ENCODE assay signal across 29 mouse cellular contexts in genomic region chr3:57945765-57946164, GRCm38 (mm10).
DNase-seq lines count a peak whose midpoint lies in the region; ATAC-seq and TF ChIP-seq lines count a peak whose summit lies in the region.
"Had no signal": no experiment of that assay in that cellular context is flagged by ENCODE, and none has a peak within 500 bp of the region (broad histone marks: within the 10 kb centered on the region; RNA-seq: fewer than 3 reads in every experiment).

No protein-coding gene starts in this region.

- 68% methylated on average over 5 of the region's 5 CpGs for WGBS in forebrain, embryonic 14.5 days
- 63% methylated on average over 5 of the region's 5 CpGs for WGBS in forebrain, embryonic 11.5 days
- WGBS in hindbrain, postnatal 0 days: 78% methylated on average over 5 of the region's 5 CpGs
- WGBS in hindbrain, embryonic 14.5 days: 75% methylated on average over 5 of the region's 5 CpGs
- 41% methylated on average over 5 of the region's 5 CpGs for WGBS in midbrain, embryonic 16.5 days
- WGBS in midbrain, embryonic 10.5 days: 68% methylated on average over 5 of the region's 5 CpGs

- H3K4me3 ChIP-seq in forebrain, embryonic 14.5 days (ENCODE audit: low read depth, low read length): no peak overlapping the region
- H3K4me3 ChIP-seq in forebrain, embryonic 11.5 days (ENCODE audit: low read depth, low read length): no peak overlapping the region
- no peak overlapping the region for H3K4me3 ChIP-seq in hindbrain, postnatal 0 days (ENCODE audit: low read length)
- H3K4me3 ChIP-seq in hindbrain, embryonic 14.5 days (replicated peaks; ENCODE audit: low read length): no peak overlapping the region
- H3K4me3 ChIP-seq in midbrain, embryonic 16.5 days (ENCODE audit: low read depth, low read length): no peak overlapping the region
- no peak overlapping the region for H3K4me3 ChIP-seq in midbrain, embryonic 10.5 days
- H3K4me3 ChIP-seq: embryonic facial prominence, embryonic 13.5 days; forebrain, embryonic 10.5 days; forebrain, embryonic 15.5 days; heart, embryonic 12.5 days; heart, embryonic 15.5 days; hindbrain, embryonic 10.5 days; hindbrain, embryonic 15.5 days had no signal

- H3K27me3 ChIP-seq in forebrain, embryonic 14.5 days (replicated peaks; ENCODE audit: control insufficient read depth, insufficient read depth, low read length): no peaks in the 10 kb centered on the region
- no peaks in the 10 kb centered on the region; the same call in 1 of the 2 replicates for H3K27me3 ChIP-seq in forebrain, embryonic 11.5 days (ENCODE audit: control insufficient read depth, insufficient read depth, low read length)
- no peaks in the 10 kb centered on the region for H3K27me3 ChIP-seq in hindbrain, postnatal 0 days (ENCODE audit: insufficient read depth, low read length)
- no peaks in the 10 kb centered on the region for H3K27me3 ChIP-seq in hindbrain, embryonic 14.5 days (ENCODE audit: control insufficient read depth, insufficient read depth, low read length)
- no peaks in the 10 kb centered on the region for H3K27me3 ChIP-seq in midbrain, embryonic 16.5 days (ENCODE audit: control insufficient read depth, insufficient read depth, low read depth, low read length)
- peaks cover 19% of the 10 kb centered on the region for H3K27me3 ChIP-seq in midbrain, embryonic 10.5 days (ENCODE audit: low read depth, poor library complexity, severe bottlenecking)
- H3K27me3 ChIP-seq: CH12.LX; embryonic facial prominence, embryonic 13.5 days; forebrain, embryonic 15.5 days; heart, embryonic 12.5 days; heart, embryonic 15.5 days; hindbrain, embryonic 15.5 days; Patski had no signal

- no peak for ATAC-seq in forebrain, embryonic 14.5 days
- no peak for ATAC-seq in forebrain, embryonic 11.5 days (replicated peaks; ENCODE audit: low FRiP score)
- ATAC-seq in hindbrain, postnatal 0 days: no peak
- no peak for ATAC-seq in hindbrain, embryonic 14.5 days (ENCODE audit: low FRiP score)
- 0 out of 2 replicates have a peak, but pooled peaks have one; percentile 39 for ATAC-seq in midbrain, embryonic 16.5 days
- ATAC-seq: forebrain, embryonic 15.5 days; inflammation-experienced regulatory T-cells, adult 6 months; intestine, embryonic 16.5 days; Patski had no signal

- no peak overlapping the region for H3K4me2 ChIP-seq in forebrain, embryonic 14.5 days (ENCODE audit: low read length)
- no peak overlapping the region for H3K4me2 ChIP-seq in forebrain, embryonic 11.5 days (ENCODE audit: low read depth, low read length, severe bottlenecking)
- no peak overlapping the region for H3K4me2 ChIP-seq in hindbrain, postnatal 0 days (ENCODE audit: low read depth, low read length)
- no peak overlapping the region for H3K4me2 ChIP-seq in hindbrain, embryonic 14.5 days (replicated peaks)
- H3K4me2 ChIP-seq in midbrain, embryonic 16.5 days (ENCODE audit: low read length): no peak overlapping the region
- H3K4me2 ChIP-seq: embryonic facial prominence, embryonic 13.5 days; forebrain, embryonic 15.5 days; heart, embryonic 12.5 days; heart, embryonic 15.5 days; hindbrain, embryonic 15.5 days had no signal

- H3K9me3 ChIP-seq in forebrain, embryonic 14.5 days (replicated peaks; ENCODE audit: control insufficient read depth, low read length): no peaks in the 10 kb centered on the region
- no peaks in the 10 kb centered on the region for H3K9me3 ChIP-seq in forebrain, embryonic 11.5 days (ENCODE audit: control insufficient read depth, low read length)
- no peaks in the 10 kb centered on the region for H3K9me3 ChIP-seq in hindbrain, postnatal 0 days (ENCODE audit: low read length)
- H3K9me3 ChIP-seq in hindbrain, embryonic 14.5 days (ENCODE audit: control insufficient read depth, low read length): no peaks in the 10 kb centered on the region
- H3K9me3 ChIP-seq in midbrain, embryonic 16.5 days (replicated peaks; ENCODE audit: control insufficient read depth, low read length, poor library complexity, severe bottlenecking): no peaks in the 10 kb centered on the region
- H3K9me3 ChIP-seq in midbrain, embryonic 10.5 days (replicated peaks): no peaks in the 10 kb centered on the region; the same call in 1 of the 2 replicates
- H3K9me3 ChIP-seq: embryonic facial prominence, embryonic 13.5 days; forebrain, embryonic 15.5 days; G1E; heart, embryonic 12.5 days; heart, embryonic 15.5 days; hindbrain, embryonic 15.5 days had no signal

- no peak for TF ChIP-seq CTCF in hindbrain, postnatal 0 days (IDR thresholded peaks at IDR 0.05; ENCODE audit: low read depth)

- peak; percentile 20 for DNase-seq in forebrain, embryonic 14.5 days (ENCODE audit: low spot score)
- no peak for DNase-seq in forebrain, embryonic 11.5 days (ENCODE audit: low spot score)
- DNase-seq in hindbrain, postnatal 0 days (ENCODE audit: low spot score): peak; percentile 4
- no peak for DNase-seq in hindbrain, embryonic 14.5 days (ENCODE audit: low spot score)
- DNase-seq in midbrain, embryonic 10.5 days (ENCODE audit: low spot score): no peak
- no peak for DNase-seq in thymus, postnatal 0 days (ENCODE audit: low spot score)
- DNase-seq: adrenal gland, postnatal 10 days; adrenal gland, postnatal 36 days; B cell, adult 2 months; cerebellum, adult 11 months; cerebellum, adult 2 months; cerebellum, adult 9-11 months; cerebellum, postnatal 25 days; gastrocnemius, postnatal 36 days; heart, postnatal 10 days; heart, postnatal 36 days had no signal

- H3K4me1 ChIP-seq in forebrain, embryonic 14.5 days (ENCODE audit: control insufficient read depth, insufficient read depth, low read length): no peaks in the 10 kb centered on the region
- H3K4me1 ChIP-seq in forebrain, embryonic 11.5 days (replicated peaks; ENCODE audit: control insufficient read depth, insufficient read depth, low read length): no peaks in the 10 kb centered on the region
- no peaks in the 10 kb centered on the region for H3K4me1 ChIP-seq in hindbrain, postnatal 0 days (ENCODE audit: insufficient read depth, low read length)
- no peaks in the 10 kb centered on the region for H3K4me1 ChIP-seq in hindbrain, embryonic 14.5 days (replicated peaks; ENCODE audit: control insufficient read depth, insufficient read depth, low read length)
- peaks cover 2% of the 10 kb centered on the region; the same call in 1 of the 2 replicates for H3K4me1 ChIP-seq in midbrain, embryonic 16.5 days (ENCODE audit: control insufficient read depth, insufficient read depth, low read length)
- H3K4me1 ChIP-seq in midbrain, embryonic 10.5 days: peaks cover 4% of the 10 kb centered on the region
- H3K4me1 ChIP-seq: hindbrain, embryonic 15.5 days had no signal

- no peak overlapping the region for H3K9ac ChIP-seq in forebrain, embryonic 14.5 days (ENCODE audit: low read length)
- no peak overlapping the region for H3K9ac ChIP-seq in forebrain, embryonic 11.5 days (ENCODE audit: low read length)
- H3K9ac ChIP-seq in hindbrain, postnatal 0 days (replicated peaks; ENCODE audit: low read length): no peak overlapping the region
- no peak overlapping the region for H3K9ac ChIP-seq in hindbrain, embryonic 14.5 days
- no peak overlapping the region for H3K9ac ChIP-seq in midbrain, embryonic 16.5 days (ENCODE audit: low read depth, low read length)
- H3K9ac ChIP-seq: embryonic facial prominence, embryonic 13.5 days; forebrain, embryonic 15.5 days; heart, embryonic 12.5 days; heart, embryonic 15.5 days; hindbrain, embryonic 15.5 days had no signal

- no peaks in the 10 kb centered on the region for H3K36me3 ChIP-seq in forebrain, embryonic 14.5 days (ENCODE audit: control insufficient read depth, insufficient read depth, low read length)
- no peaks in the 10 kb centered on the region for H3K36me3 ChIP-seq in forebrain, embryonic 11.5 days (ENCODE audit: control insufficient read depth, insufficient read depth, low read length)
- H3K36me3 ChIP-seq in hindbrain, postnatal 0 days (ENCODE audit: insufficient read depth, low read length): no peaks in the 10 kb centered on the region
- no peaks in the 10 kb centered on the region for H3K36me3 ChIP-seq in hindbrain, embryonic 14.5 days (replicated peaks; ENCODE audit: control insufficient read depth, insufficient read depth)
- H3K36me3 ChIP-seq in midbrain, embryonic 16.5 days (ENCODE audit: control insufficient read depth, insufficient read depth, low read length): no peaks in the 10 kb centered on the region
- H3K36me3 ChIP-seq in midbrain, embryonic 10.5 days: no peaks in the 10 kb centered on the region
- H3K36me3 ChIP-seq: embryonic facial prominence, embryonic 13.5 days; forebrain, embryonic 10.5 days; forebrain, embryonic 15.5 days; G1E; heart, embryonic 12.5 days; heart, embryonic 15.5 days; hindbrain, embryonic 10.5 days; hindbrain, embryonic 15.5 days had no signal

- H3K27ac ChIP-seq in forebrain, embryonic 14.5 days (ENCODE audit: low read depth, low read length): no peak overlapping the region
- no peak overlapping the region for H3K27ac ChIP-seq in forebrain, embryonic 11.5 days (ENCODE audit: low read depth, low read length)
- no peak overlapping the region for H3K27ac ChIP-seq in hindbrain, postnatal 0 days
- H3K27ac ChIP-seq in hindbrain, embryonic 14.5 days: no peak overlapping the region
- H3K27ac ChIP-seq in midbrain, embryonic 16.5 days (ENCODE audit: low read length): no peak overlapping the region
- no peak overlapping the region for H3K27ac ChIP-seq in midbrain, embryonic 10.5 days (replicated peaks)
- H3K27ac ChIP-seq: embryonic facial prominence, embryonic 13.5 days; forebrain, embryonic 10.5 days; forebrain, embryonic 15.5 days; heart, embryonic 15.5 days; hindbrain, embryonic 10.5 days; hindbrain, embryonic 15.5 days had no signal

Comparison
In these comparisons a context has a peak if more than half of its experiments do, and no peak if none do; other contexts are left out.
1. DNase-seq: peak in forebrain, embryonic 14.5 days (single experiment) and hindbrain, postnatal 0 days (single experiment); none in forebrain, embryonic 11.5 days (single experiment), hindbrain, embryonic 14.5 days (single experiment), midbrain, embryonic 10.5 days (single experiment) and thymus, postnatal 0 days (single experiment).